Mouse (Mus musculus) mature B cell (primary cell): Measurements from ENCODE around the gene Rps6kb1.

Experiments
- in situ Hi-C: fragments of 300-500 bp; cut with MboI; formaldehyde crosslinking; loops from 2 replicates; pipeline ENCODE4 v1.14.3; 2019

Gene Rps6kb1

DNA sequence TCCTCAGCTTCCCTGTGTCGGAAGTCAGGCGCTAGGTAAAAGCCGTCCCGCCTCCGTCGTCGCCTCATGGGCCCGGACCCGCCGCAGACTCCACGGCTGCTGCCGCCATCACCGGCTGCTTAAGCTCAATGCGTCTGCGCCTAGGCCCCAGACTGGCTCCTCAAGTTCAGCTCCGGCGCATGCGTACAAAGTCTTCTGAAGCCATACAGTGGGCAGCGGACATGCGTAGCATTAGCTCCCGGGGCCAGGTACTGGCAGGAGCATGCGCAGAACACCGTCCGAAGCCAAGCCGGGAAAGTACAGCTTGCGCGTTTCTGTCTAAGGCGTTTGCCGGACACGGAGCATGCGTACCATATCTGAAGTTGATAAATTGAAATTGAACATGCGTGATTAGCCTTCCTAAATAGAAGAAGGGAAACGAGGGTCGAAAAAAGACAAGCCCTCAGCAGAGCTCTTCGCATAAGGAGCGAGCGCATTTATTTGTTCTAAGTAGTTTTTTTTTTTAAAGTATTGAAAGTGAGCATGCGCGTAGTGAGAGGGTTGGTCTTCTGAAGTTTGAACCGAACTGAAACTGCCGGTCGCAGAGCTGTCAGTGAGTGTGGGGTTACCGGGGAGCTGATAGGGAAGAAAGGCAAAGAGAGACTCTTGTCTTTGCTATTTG is at the start of gene Rps6kb1, which contains the start of gene Tubd1:
TSS of gene Rps6kb1 (minus strand) at position 167 of the 661 bp plus-strand sequence.
TSS of gene Tubd1 (plus strand) at position 353 of the 661 bp plus-strand sequence.
- in situ Hi-C loops, result no loop called here

DNA sequence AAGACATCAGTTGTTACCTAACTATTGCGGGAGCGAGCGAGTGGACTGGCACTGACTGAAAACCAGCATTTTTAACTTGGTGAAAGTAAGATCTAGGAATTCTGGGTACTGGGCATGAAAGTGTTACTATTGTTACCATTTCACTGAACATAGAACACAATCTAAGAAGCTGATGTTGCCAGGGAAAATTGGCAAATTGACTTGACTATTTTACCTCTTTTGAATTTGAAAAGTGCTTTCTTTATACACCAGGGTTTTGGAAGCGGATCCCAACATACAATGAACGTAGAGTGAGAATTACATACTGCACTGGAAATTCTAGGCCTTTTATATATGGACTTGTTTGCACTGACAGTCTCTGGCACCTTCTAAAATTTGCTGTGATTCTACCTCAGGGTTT is 48.8 kb upstream of the Rps6kb1 start:
- in situ Hi-C loops, result no loop called here

DNA sequence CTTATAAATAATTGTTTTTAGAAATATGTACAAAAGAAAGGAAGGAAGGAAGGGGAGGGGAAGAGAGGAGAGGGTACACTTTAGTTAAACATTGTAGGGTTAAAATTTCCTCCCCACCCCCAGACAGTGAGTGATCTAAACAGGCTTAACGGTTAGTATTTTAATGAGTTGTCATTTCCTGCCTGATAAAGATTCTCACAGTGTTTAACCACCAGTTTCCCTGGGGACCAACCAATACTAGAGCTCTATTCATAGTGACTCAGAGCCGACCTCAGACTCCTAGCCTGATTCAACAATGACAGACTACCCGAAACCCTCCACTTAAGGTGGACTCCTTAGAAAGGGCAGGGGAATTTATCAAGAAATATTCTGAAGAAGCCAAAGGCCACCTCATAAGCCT is 48.4 kb upstream of the Rps6kb1 start:
- in situ Hi-C loops, result no loop called here

DNA sequence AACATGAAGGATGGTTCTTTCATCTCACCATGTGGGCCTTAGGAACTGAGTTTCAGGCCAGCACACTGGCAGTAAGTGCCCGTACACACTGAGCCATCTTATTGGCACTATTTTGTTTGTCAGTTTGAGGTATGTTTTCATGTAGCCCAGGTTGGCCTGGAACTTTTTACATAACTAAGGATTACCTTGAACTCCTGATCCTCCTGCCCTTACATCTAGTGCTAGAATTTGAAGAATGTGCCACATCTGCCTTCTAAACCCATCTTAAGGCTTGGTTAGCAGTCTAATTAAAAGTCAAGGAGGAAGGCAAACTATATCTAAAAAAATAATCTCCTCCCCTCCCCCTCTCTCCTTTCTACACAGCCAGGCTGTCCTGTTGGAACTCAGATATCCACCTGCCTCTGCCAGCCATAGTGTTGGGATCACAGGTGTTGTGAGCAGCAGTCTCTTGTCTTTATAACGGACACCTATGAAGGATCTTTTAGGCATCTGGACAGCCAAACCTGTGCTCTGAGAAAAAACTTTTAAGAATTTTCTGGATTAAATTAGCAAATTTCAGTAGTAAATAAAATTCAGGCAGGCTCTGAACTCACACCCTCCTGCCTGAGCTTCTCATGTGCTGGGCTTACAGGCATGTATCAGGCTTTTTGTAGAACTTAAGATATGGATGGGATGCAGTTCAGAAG is 47.5 kb upstream of the Rps6kb1 start:
- in situ Hi-C loops, result no loop called here

DNA sequence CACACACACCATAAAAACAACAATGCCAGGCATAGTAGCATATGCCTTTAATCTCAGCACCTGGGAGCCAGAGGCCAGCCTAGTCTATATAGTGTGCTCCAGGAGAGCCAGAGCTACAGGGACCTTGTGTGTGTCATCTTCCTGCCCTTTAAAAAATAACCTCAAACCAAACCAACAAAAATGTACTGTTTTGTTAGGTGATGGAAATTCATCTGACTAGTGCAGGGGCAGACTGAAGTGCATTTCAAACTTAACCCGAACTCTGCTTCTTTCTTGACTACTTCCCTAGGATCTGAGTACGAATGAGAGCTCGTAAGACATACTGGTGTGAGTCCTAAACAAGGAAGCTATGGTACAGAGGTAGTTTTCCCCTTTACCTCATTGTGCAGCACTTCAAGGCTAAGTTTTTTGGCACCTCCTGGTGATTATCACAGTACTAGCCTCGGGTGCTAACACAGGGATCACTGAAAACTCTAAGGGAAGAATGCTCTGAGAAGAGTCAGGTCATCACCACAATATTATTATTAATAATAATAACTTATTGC is 46.8 kb upstream of the Rps6kb1 start:
- in situ Hi-C loops, result no loop called here

DNA sequence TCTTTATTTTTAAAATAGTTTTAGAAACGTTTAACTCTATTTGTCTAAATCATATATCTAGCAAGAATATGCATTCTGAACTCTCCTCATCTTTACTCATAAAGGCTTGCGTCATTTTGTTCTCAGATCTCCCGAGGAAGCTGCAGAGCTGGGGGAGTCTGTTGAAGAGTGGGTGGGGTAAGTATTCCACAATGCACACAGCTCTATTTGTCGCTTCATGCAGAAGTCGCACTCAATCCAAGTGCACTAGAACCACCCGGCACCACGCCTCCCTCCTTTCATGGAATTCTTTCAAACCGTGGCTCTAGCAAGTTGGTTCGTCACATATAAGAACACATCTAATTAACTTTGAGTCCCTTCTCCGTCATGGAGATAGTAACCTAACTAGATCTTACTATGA is 46.0 kb upstream of the Rps6kb1 start:
- in situ Hi-C loops, result no loop called here

DNA sequence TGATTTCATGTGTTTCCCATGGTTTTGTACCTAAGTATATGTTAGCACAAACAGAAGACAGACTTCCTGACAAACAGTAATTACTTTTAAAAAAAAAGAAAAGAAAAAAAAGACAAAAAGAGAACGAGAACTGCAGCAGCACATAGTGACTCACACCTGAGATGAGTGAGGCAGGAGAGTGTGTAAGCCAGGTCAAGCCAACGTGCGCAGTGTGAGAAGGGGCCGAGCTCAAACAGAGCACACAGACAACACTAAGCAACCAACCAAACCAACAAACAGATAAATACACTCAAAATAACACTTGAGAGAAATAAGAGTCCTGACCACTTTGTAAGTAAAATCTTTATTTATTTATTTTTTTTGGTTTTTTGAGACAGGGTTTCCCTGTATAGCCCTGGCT is 45.5 kb upstream of the Rps6kb1 start:
- in situ Hi-C loops, result no loop called here

DNA sequence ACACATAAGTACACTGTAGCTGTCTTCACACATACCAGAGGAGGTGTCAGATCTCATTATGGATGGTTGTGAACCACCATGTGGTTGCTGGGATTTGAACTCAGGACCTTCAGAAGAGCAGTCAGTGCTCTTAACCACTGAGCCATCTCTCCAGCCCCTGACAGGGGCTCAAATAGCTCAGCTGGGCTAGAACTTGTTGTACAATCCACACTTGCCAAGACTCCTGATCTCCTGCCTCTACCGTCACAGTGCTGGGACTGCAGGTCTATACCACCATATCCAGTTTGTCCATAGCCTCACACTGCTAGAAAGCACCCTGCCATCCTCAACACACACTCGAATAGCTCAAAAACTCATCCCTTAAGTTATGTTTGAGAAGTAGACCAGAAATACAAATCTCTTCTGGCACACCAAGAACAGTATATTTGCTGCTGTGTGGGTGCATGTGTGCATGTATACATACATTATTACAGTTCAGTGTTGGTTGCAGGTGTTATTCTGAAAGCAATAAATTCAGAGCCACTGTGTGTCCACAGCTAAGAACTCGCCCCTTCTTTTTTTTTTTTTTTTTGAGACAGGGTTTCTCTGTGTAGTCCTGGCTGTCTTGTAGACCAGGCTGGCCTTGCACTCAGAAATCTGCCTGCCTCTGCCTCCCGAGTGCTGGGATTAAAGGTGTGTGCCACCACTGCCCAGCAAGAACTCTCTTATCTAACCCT is 44.1 kb upstream of the Rps6kb1 start:
- in situ Hi-C loops, result no loop called here

DNA sequence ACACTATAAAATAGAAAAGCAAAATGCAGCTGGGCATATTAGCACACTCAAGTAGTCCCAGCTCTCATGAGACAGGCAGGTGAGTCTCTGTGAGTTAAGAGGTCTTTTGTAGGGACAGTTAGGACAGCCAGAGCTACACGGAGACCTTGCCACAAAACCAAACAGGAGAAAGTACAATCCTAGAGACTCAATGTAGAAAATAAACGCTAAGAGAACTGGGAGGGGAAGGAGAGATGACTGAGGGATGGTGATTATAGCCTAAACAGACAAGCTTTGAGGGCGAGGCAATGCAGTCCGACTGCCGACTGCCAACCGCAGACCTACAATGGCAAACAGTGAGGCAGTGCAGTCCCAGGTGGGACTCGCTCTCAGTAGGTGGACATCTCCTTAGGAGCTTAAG is 43.2 kb upstream of the Rps6kb1 start:
- in situ Hi-C loops, result no loop called here

DNA sequence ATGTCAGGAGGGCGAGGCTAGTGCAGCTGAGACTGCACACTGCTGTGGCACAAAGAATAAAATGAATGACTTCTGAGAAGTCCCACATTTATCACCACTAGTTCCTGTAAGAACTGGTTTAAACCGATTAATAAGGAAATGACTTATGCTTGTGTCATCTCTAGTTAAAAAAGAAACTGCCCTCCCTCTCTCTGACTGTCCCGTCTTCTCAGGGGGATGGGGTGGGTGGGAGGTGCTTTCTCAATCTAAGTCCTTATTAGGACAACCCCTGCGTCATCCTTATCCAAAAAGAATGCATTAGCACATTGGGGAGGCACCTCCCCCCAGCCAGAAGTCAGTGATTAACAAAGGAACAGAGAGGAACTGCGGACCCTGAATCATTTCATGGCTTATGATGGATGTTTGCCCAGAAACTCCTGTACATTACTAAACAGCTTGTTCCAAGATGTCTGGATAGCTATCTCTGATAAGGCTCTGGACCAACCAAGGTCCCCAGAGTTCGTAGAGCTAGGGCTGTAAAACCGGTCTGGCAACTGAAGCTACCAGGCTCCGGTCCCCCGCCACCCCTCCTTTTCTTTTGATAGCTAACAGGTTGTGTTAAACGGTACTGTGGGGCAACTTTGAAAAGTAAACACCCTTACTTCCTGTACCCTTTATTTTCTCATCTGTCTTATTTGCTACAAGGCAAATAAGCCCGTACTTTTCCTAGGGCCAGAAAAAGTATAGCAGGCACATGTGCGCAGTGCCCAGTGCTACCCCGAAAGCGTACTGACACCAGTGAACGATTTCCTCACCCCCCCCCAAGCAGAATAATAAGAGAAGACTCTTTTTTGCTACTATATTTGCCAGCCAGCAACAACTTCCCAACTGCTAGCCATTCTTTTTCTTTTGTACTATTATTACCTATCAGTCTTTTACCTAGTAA is 42.5 kb upstream of the Rps6kb1 start:
- in situ Hi-C loops, result no loop called here

DNA sequence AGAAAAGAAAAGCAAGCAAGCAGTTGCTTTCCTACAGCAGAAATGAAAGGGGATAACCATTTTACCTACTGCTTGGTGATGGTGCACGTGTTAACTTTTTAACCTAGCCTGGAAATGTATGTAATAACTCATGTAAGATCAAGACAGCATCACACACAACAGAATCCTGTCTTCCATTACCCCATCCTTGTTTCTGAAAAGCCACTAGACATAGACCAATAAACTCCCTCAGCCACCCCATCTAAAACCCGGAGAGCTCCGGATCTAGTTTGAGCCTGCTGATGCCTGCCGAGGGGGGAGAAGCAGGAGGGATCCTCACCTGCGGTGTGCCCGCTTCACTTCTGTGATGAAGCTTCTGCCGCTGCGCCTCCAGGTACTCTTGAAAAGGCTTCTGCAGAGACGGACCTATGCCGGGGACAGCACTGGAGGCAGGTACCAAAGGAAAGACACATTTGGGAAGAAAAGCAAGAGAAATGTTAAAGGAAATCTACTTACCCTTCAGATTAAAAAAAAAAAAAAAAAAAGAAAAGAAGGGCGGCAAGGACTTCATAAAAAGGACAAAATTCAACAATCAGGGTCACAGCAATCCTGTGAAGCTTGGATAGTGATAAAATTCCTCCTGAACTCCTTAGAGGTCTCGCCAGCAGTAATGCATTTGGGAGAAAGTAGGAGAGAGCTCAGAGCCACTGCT is 41.7 kb upstream of the Rps6kb1 start:
- in situ Hi-C loops, result no loop called here

DNA sequence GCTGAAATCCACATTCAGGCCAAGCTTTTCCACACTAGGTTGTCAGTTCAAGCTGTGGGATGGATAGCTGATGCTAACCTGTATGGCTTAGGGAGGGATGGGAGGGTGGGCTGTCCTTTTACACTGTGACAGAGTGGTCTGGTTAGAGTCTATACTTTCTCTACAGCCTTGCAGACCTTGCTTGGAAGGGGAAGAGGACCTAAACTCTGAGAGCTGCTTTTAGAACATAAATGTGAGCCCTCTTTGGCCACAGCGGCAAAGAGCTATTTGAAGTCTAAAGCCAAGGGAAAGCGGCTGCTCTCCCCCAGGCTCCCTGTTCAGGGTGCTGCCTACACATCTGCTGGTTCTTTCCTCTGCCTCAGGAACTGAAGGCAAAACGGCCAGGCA is 41.0 kb upstream of the Rps6kb1 start:
- in situ Hi-C loops, result no loop called here

DNA sequence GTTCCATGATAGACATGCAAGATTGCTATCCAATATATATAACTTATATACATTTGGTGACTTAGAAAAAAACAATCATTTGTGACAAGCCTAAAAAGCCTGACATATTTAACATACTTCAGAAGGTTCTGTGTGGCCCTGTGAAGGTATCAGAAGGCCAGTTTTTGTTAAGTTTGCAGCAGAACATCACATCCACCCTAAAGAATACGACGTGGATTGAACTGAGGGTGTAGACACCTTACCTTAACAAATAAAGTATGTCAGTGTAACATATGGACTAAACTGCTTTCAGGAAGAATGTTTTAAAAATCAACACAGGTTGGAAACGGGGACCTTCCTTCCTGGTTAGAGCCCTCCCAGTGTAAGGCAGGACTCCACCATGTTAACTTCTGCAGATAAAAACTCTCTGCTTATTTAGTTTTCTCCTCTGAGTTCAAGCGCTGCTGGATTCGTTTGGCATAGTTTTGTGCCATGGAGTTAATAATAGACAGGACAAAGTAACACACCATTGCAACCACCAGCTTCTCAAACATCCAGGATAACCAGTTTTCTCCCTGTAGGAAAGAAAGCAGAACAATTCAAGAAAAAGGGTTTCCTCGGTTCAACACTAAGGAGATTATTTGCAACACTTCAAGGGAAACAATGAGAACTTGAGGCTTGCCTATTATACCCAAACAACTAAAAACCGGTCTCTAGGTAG is 40.4 kb upstream of the Rps6kb1 start:
- in situ Hi-C loops, result no loop called here

DNA sequence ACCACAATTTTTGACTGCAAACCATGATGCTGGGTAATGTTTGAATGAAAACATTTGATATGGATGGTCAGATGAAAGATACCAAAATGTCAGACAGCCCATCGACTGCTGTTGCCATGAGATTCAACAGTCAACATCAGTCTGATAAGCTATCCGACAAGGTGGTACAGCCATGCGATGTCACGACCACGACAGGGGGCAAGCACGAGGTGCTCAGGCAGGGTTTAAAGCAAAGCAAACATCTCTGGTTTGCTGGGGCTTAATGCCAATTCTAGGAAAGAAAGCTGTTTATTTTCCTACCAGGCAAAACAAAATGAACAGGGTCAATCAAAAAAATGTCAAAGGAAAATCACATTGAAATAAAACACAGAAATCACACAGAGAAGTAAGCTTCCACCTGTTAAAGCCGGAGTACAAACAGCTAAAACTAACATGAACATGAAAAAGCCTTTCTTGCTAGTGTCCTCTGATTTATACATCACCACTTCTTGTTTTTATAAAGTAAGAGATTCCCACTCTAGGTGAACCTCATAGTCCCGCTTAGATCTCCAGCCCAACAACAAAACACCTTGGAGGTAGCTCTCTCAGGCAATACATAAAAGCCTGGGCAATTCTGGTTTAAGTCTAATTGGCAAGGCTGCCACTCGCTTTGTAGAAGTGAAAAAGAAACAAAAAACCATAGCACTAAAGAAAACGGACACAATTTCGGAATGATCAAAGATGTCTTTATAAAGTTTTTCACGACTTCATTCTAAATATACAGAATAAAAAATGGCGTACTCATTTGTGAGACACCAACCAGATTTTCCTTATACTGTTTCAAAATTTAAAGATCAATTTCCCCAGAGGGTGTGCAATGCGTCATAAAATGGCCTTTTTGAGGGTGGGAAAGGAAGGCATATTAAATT is 39.6 kb upstream of the Rps6kb1 start:
- in situ Hi-C loops, result no loop called here

DNA sequence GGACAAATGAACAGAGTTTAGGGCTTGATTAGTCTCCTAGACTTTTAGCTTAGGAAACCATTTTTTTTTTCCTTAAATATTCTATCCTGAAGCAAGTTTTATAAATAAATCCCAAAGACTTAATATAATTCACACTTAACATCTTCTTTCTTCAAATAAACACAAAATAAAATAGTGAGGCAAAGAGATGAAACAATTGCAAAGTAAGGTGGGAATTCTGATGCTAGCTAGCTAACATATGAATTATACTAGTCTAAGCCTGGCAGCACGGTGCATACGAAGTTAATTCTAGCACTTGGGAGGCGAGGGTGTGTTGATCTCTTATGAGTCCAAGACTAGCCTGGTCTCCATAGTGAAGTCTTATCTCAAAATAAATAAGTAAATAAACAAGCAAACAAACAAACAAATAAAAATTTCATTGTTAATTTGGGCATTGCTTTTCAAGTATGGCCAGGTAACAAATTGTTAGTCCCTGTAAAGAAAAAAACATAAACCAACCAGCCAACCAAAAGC is 38.8 kb upstream of the Rps6kb1 start:
- in situ Hi-C loops, result no loop called here

DNA sequence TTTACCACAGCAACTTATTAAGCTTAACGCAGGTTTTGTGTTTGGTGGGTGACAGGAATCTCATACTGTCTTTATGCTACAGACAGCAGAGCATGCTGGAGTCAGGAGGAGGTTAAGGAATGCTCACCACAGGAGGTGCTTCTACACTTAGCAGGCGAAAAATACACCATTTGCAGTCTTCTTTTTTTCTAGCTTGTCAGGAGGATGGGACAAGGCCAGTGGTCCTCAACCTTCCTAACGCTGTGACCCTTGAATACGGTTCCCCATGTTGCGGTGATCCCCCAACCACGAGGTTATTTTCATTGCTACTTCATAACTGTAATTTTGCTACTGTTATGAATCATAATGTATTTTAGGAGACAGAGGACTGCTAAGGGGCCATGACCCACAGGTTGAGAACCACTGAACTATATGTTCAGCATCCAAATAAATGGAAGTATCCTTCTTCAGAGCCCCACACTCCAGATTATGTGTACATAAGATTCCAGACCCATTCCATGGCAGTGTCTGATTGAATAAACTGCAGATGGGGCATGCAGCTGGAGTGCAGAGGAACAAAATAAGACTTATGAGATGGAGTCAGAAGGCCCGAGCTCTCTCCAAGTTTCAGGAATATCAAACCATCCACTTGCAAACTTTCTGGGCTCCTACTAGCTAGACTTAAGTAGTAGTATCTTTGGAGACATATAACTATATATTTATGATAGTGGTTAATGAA is 38.1 kb upstream of the Rps6kb1 start:
- in situ Hi-C loops, result no loop called here

DNA sequence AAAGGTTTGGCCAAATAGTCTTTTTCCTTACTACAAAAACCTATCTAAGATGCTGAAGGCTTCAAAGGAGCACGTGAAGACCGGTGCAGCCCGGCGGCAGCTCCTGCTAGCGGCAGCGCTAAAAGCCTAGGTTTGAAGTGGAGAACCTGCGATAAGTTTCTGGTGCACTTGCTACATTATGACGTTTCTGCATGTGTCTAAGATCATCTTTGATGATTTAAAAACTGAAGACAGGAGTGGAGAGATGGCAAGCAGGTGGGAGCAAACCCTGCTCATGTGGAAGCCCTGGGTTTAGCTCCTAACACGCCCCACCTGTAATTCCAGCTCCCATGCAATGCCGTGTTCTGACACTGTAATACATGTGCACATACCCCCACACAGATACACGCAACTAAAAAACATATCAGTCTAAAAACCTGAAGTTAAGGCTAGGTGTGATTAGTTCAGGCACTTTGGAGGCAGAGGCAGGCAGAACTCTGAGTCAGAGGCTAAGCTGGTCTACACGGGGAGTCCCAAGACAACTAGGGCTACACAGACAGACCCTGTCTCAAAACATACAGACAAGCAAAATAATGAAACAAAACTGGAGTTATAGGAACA is 37.4 kb upstream of the Rps6kb1 start:
- in situ Hi-C loops, result no loop called here

DNA sequence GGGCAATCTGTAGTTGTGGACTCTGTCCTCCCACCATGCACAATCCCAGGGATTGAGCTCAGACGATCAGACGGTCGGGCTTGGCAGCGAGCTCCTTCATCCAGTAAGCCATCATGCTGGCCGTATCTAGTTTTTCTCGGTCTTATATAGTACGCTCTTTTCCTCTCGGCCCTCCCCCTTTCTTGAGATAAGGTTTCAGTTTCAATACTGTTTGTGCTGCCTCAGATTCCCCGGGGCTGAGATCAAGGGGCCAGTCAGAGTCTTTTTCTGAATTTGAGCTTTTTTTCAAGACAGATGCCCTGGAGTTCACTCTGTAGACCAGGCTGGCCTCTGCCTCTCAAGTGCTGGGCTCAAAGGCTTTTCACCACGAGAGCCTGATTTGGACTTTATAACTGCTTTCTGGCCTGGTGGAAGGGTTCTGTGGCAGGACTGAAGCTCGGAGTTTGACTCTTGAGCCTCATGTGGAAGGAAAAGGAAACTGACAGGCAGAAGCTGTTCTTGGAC is 36.7 kb upstream of the Rps6kb1 start:
- in situ Hi-C loops, result no loop called here
